Mouse (Mus musculus) myocyte (in vitro differentiated cells): ENCODE results near the gene Polr2c.

Experiments
- CEBPB ChIP-seq: IDR thresholded peaks from 2 replicates; pipeline ENCODE4 v1.6.1; 2011; ENCODE audit warnings: mild to moderate bottlenecking, moderate library complexity; ENCODE audit not compliant: poor library complexity, insufficient read depth, severe bottlenecking
- E2F4 ChIP-seq: IDR thresholded peaks from one replicate; pipeline ENCODE4 v1.6.1; 2011; ENCODE audit warnings: mild to moderate bottlenecking, control low read depth, moderate library complexity; ENCODE audit not compliant: insufficient read depth
- MAX ChIP-seq: IDR thresholded peaks from one replicate; pipeline ENCODE4 v1.6.1; 2011; ENCODE audit warnings: low read depth, mild to moderate bottlenecking, control low read depth
- MYOD1 ChIP-seq, 3 experiments: IDR thresholded peaks; one replicate each; pipeline ENCODE4 v1.6.1; 2011; ENCODE audit warnings: control low read depth in 2 of 3, low read depth in 2 of 3, mild to moderate bottlenecking in 2 of 3, moderate library complexity in 1 of 3; ENCODE audit not compliant: insufficient read length in 2 of 3, control insufficient read depth in 1 of 3
- MYOG ChIP-seq, 3 experiments: IDR thresholded peaks; one replicate each; pipeline ENCODE4 v1.6.1; 2011; ENCODE audit warnings: control low read depth in 2 of 3, low read depth in 2 of 3, mild to moderate bottlenecking in 2 of 3; ENCODE audit not compliant: insufficient read length in 2 of 3, control insufficient read depth in 1 of 3, insufficient read depth in 1 of 3
- POLR2A ChIP-seq: IDR thresholded peaks from one replicate; pipeline ENCODE4 v1.6.1; 2011; ENCODE audit warnings: low read depth, mild to moderate bottlenecking, control low read depth, moderate library complexity; ENCODE audit not compliant: insufficient read length
- POLR2AphosphoS2 ChIP-seq: IDR thresholded peaks from one replicate; pipeline ENCODE4 v1.6.1; 2011; ENCODE audit warnings: low read depth, control low read depth; ENCODE audit not compliant: insufficient read length
- REST ChIP-seq: IDR thresholded peaks from one replicate; pipeline ENCODE4 v1.6.1; 2011; ENCODE audit warnings: mild to moderate bottlenecking, control low read depth, moderate library complexity; ENCODE audit not compliant: insufficient read depth, insufficient read length
- TCF12 ChIP-seq: IDR thresholded peaks from one replicate; pipeline ENCODE4 v1.6.1; 2011; ENCODE audit warnings: mild to moderate bottlenecking, control low read depth; ENCODE audit not compliant: poor library complexity, insufficient read depth, severe bottlenecking
- USF1 ChIP-seq: IDR thresholded peaks from one replicate; pipeline ENCODE4 v1.6.1; 2011; ENCODE audit warnings: low read depth, mild to moderate bottlenecking, control low read depth, moderate library complexity

DNA sequence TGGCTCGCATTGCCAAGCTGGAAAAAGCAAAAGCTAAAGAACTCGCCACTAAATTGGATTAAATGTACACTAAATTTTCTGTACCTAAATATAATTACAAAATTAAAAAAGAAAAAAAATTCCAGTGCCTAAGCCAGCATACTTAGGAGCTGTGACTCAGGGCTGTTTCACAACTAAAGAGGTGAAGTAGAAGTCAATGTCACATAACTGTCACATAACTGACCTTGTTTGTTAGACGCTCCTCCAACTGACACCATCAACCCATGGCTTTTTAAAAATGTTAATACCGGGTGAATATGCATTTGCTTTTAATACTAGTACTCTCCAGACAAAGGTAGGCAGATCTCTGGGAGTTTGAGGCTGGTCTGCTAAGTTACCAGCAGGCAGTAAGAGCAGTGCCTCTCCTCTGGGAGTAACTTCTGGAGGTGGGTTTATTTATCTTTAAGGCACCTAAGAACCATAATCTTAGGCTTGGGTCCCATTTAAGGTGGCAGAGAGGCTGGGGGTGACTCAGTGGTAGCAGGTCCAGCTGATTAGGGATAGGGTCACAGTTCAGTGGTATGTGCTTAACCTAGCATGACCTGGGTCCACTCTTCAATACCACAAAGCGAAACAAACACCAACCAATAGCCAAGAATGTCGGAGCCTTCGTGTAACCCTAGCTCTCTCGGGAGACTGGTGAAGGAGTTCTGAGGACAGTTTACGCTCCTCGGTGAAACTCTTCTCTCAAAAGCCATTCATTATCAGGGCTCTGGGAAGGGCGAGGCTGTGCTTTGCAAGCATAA is 20.6 kb upstream of the Polr2c start:
- TF ChIP-seq POLR2AphosphoS2 (no peak), POLR2A (no peak), CEBPB (no peak), USF1 (no peak), TCF12 (no peak), MAX (no peak), E2F4 (no peak), MYOD1 (IDR thresholded peaks at IDR 0.05; ENCODE audit: control insufficient read depth in 1 of 3, insufficient read length in 2 of 3, low read depth in 2 of 3) (no peak), MYOG (IDR thresholded peaks at IDR 0.05; ENCODE audit: control insufficient read depth in 1 of 3, insufficient read depth in 1 of 3, insufficient read length in 2 of 3, low read depth in 2 of 3) (no peak), REST (no peak)
